22 mouse cellular contexts compared by ENCODE assay signal in the genomic region with DNA sequence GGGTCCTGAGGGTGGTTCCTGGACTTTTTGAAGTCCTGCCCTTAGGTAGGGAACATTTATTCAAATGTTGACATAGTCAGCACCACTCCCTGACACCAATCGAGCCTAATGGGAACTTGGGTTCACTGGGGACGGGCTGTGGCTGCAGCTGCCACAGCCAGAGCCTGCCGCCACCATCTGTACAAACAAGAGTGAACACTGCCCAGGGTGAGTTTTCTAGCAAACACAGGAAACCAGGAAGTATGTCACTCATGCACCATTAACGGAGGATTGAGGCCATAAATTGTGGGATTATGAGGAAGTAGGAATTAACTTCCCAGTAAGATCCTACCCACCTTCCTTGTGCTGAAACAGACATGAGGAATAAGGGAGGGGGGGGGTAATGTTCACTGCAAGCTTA. TPM values are rescaled to one million over a fixed set of nuclear protein-coding genes. Genes with fewer than 3 reads are reported as not detected.
"Had no signal": no experiment of that assay in that cellular context is flagged by ENCODE, and none has a peak within 500 bp of the region (broad histone marks: within the 10 kb centered on the region; RNA-seq: fewer than 3 reads in every experiment).

No protein-coding gene starts in this region.

- H3K4me2 ChIP-seq: limb, embryonic 12.5 days; limb, embryonic 15.5 days; liver, embryonic 11.5 days; lung, embryonic 14.5 days; midbrain, embryonic 13.5 days; neural tube, embryonic 13.5 days had no signal

- H3K9ac ChIP-seq: limb, embryonic 12.5 days; limb, embryonic 15.5 days; liver, embryonic 14.5 days; liver, postnatal 0 days; lung, embryonic 14.5 days; midbrain, embryonic 13.5 days; neural tube, embryonic 13.5 days had no signal

- H3K27ac ChIP-seq: kidney, postnatal 0 days; left cerebral cortex, adult 2 months; limb, embryonic 12.5 days; limb, embryonic 15.5 days; liver, embryonic 14.5 days; macrophage; midbrain, embryonic 10.5 days; midbrain, embryonic 13.5 days; neural tube, embryonic 13.5 days; stomach, postnatal 0 days had no signal

- H3K36me3 ChIP-seq: limb, embryonic 12.5 days; limb, embryonic 15.5 days; midbrain, embryonic 10.5 days; midbrain, embryonic 13.5 days; neural tube, embryonic 13.5 days had no signal

- ATAC-seq: liver, postnatal 0 days; lung, postnatal 0 days; midbrain, embryonic 13.5 days; midbrain, embryonic 16.5 days had no signal

- H3K9me3 ChIP-seq: limb, embryonic 12.5 days; limb, embryonic 15.5 days; midbrain, embryonic 10.5 days; midbrain, embryonic 13.5 days; neural tube, embryonic 13.5 days had no signal

- H3K4me1 ChIP-seq: limb, embryonic 12.5 days; limb, embryonic 15.5 days; midbrain, embryonic 10.5 days; midbrain, embryonic 13.5 days; neural tube, embryonic 13.5 days had no signal

- H3K27me3 ChIP-seq: midbrain, embryonic 13.5 days; neural tube, embryonic 13.5 days had no signal

- H3K4me3 ChIP-seq: left cerebral cortex, adult 2 months; limb, embryonic 12.5 days; limb, embryonic 15.5 days; midbrain, embryonic 10.5 days; midbrain, embryonic 13.5 days; myocyte; neural tube, embryonic 13.5 days had no signal

- DNase-seq: kidney, postnatal 25 days; left cerebral cortex, postnatal 4 days; liver, postnatal 0 days; lung, embryonic 14.5 days; thymus, adult 2 months; thymus, postnatal 14 days; thymus, postnatal 4 days had no signal

RNA-seq across cellular contexts. Expression of a gene that starts 49.7 kb away (rescaled TPM):
- total RNA-seq: megakaryocyte, adult 5-6 weeks had no signal
- polyA plus RNA-seq: limb, embryonic 12.5 days; liver, postnatal 0 days; macrophage; myocyte had no signal
